Comparison of ENCODE assay signal across 31 mouse cellular contexts in the genomic region with DNA sequence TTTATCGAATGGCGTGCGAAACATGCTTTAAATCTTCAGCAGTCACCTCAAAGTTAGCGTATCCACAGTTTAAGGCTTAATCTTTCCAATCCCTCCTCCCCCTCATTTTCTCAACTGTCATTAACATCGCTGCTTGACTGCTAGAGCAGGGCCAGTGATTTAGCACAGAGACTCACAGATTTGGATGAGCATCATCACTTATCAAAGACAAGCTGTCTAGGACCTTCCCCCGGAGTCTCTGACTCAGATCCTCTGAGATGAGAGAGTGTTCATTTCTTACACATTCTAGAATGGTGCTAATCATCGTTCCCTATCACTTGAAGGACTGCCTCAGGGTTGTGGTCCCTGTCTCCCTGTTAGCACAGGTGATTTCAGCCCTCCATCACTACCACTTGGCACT.
DNase-seq lines count a peak whose midpoint lies in the region; ATAC-seq lines count a peak whose summit lies in the region.
"Had no signal": no experiment of that assay in that cellular context is flagged by ENCODE, and none has a peak within 500 bp of the region (broad histone marks: within the 10 kb centered on the region; RNA-seq: fewer than 3 reads in every experiment).

No protein-coding gene starts in this region.

- no peaks in the 10 kb centered on the region for H3K36me3 ChIP-seq in megakaryocyte, embryonic 14.5 days (replicated peaks; ENCODE audit: low read length)
- H3K36me3 ChIP-seq: embryonic facial prominence, embryonic 12.5 days; embryonic facial prominence, embryonic 15.5 days; forebrain, embryonic 15.5 days; G1E; heart, embryonic 12.5 days; heart, embryonic 15.5 days; hindbrain, embryonic 10.5 days; hindbrain, embryonic 13.5 days; intestine, embryonic 15.5 days had no signal

- peaks cover 63% of the 10 kb centered on the region for H3K9me3 ChIP-seq in megakaryocyte, embryonic 14.5 days
- H3K9me3 ChIP-seq: embryonic facial prominence, embryonic 12.5 days; heart, embryonic 15.5 days; hindbrain, embryonic 13.5 days; intestine, embryonic 15.5 days had no signal

- H3K4me1 ChIP-seq in megakaryocyte, embryonic 14.5 days: no peaks in the 10 kb centered on the region
- H3K4me1 ChIP-seq: embryonic facial prominence, embryonic 12.5 days; embryonic facial prominence, embryonic 15.5 days; forebrain, embryonic 15.5 days; heart, embryonic 12.5 days; heart, embryonic 15.5 days; hindbrain, embryonic 10.5 days; hindbrain, embryonic 13.5 days; intestine, embryonic 15.5 days had no signal

- H3K4me3 ChIP-seq in megakaryocyte, embryonic 14.5 days (replicated peaks): peak overlapping the region; percentile 70
- H3K4me3 ChIP-seq: embryonic facial prominence, embryonic 12.5 days; embryonic facial prominence, embryonic 15.5 days; forebrain, embryonic 15.5 days; heart, embryonic 12.5 days; heart, embryonic 15.5 days; hindbrain, embryonic 10.5 days; hindbrain, embryonic 13.5 days; intestine, embryonic 15.5 days had no signal

- peak; percentile 76; the same call in 1 of the 2 replicates for ATAC-seq in frontal cortex, adult (ENCODE audit: low TSS enrichment)
- no peak for ATAC-seq in megakaryocyte, adult 5-6 weeks (ENCODE audit: poor library complexity, severe bottlenecking)
- ATAC-seq: forebrain, embryonic 15.5 days; hindbrain, embryonic 16.5 days; intestine, embryonic 15.5 days; Patski had no signal

- no peaks in the 10 kb centered on the region for H3K27me3 ChIP-seq in megakaryocyte, embryonic 14.5 days (replicated peaks)
- H3K27me3 ChIP-seq: CH12.LX; embryonic facial prominence, embryonic 12.5 days; embryonic facial prominence, embryonic 15.5 days; forebrain, embryonic 15.5 days; heart, embryonic 12.5 days; heart, embryonic 15.5 days; hindbrain, embryonic 13.5 days; intestine, embryonic 15.5 days; Patski had no signal

- no peak for DNase-seq in frontal cortex, postnatal 10 days (ENCODE audit: low spot score in 2 of 2)
- DNase-seq in heart, adult 11 months: peak; percentile 39
- no peak for DNase-seq in heart, adult 18-20 months
- peak; percentile 75 for DNase-seq in brain, adult 2 months (ENCODE audit: low read depth, low spot score)
- DNase-seq in ovary, postnatal 14 days (ENCODE audit: low spot score): no peak
- DNase-seq: adrenal gland, postnatal 10 days; adrenal gland, postnatal 36 days; B cell, adult 2 months; cerebellum, adult 11 months; cerebellum, adult 2 months; cerebellum, adult 9-11 months; cerebellum, postnatal 25 days; gastrocnemius, postnatal 10 days; gastrocnemius, postnatal 36 days; heart, postnatal 10 days; heart, postnatal 36 days had no signal

Comparison
In these comparisons a context has a peak if more than half of its experiments do, and no peak if none do; other contexts are left out.
1. DNase-seq: peak in heart, adult 11 months (single experiment) and brain, adult 2 months (single experiment); none in frontal cortex, postnatal 10 days (0 of 2), heart, adult 18-20 months (0 of 2) and ovary, postnatal 14 days (single experiment).